Mouse (Mus musculus) adrenal gland, adult 10 weeks (tissue): ENCODE data around the gene Sh3bp5l. TPM values are rescaled to one million over a fixed set of nuclear protein-coding genes. Genes with fewer than 3 reads are reported as not detected.

Experiments
- polyA plus RNA-seq: library from polyadenylated mRNA; stranded (reverse); fragments of 350-450 nt; fragmentation: Illumina TruSeq; extraction: RNeasy Lipid Tissue Mini Kit (QIAGEN cat#74804); gene quantifications from one replicate; pipeline ENCODE4 v1.2.3, GENCODE M21; 2014; ENCODE audit warnings: low read depth, low replicate concordance

The Sh3bp5l gene
- polyA plus RNA-seq = 0.87 TPM

DNA sequence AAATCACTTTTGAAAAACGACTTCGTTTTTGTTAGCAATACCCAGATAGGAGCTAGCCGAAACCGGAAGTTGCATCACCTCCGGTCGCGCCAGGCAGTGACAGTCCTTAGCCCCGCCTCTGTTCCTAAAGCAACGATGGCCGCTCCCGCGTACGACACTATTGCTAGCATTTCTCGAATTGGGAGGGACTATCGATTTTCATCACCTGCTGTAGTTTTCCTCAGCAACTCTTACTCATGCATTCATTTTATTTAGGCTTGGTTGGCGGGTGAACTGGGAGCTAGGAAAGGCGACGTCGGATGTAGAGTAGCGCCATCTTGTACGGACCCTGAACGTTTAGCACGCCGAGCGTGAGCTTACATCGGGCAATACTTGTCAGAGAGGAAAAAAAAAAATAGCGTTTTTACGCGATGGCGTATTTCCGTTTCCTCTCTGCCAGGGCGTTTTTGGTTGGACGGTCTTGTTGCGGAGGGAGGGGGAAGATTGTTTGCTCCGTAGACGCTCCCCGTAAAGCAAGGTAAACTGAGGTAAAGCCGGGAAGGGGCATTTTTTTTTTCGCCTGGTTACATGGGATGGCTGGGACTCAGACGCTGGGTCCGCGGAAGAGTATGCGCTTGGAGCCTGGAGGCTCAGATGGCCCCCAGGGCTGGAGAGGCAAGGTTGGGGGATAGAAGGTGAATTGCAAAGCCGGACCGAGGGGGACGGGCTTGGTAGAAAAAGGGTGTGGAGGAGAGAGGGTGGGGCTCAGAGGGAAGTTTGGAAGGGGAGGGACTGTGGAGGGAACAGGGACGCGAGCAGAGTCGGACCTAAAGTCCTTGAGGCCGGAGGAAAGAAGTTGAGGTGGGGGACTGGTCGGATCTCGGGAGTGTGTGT lies at the start of gene Sh3bp5l, which contains the start of gene Zfp672:
Gene Sh3bp5l (plus strand): TSS at position 449 of the 873 bp plus-strand sequence.
Gene Zfp672 (minus strand): TSS at position 64 of the 873 bp plus-strand sequence.

DNA sequence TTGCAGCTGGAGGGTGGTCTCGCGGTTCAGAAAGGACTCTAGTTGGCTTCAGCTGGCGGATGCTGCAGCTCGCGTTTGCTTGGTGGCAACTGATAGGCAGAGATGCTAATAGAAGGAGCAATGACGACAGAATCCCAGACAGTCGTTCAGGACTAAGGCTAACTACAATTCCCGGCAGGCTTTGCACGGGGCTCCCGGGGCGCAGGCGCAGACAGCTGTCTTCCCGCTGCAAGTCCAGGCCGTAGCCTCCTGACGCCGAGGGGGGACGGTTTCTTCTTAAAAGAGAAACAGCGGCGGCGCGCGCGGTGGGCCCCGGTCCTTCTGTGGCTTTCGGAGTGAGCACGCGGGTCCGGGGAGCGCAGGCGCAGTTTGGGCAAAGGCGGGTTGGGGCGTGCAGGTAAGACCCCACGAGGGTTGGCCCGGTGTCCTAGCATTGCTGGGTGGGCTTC lies 23.6 kb upstream of the Sh3bp5l start, which contains the start of gene Zfp692:
Gene Zfp692 (plus strand): TSS at position 210 of the 449 bp plus-strand sequence.

GRCm38 (mm10) chr11:58378763-58379278 lies 48.3 kb downstream of the Sh3bp5l start, which contains the start of gene Lypd8:
Gene Lypd8 (plus strand): TSS chr11:58379043.

Other genes starting within 250 kb of the Sh3bp5l start
- not detected for gene Gm12248, start 237.6 kb upstream of the Sh3bp5l start, polyA plus RNA-seq
- 37.1 TPM for gene Cnot8, start 226.6 kb upstream of the Sh3bp5l start, polyA plus RNA-seq
- gene Gemin5, start 162.2 kb upstream of the Sh3bp5l start, polyA plus RNA-seq = 7.3 TPM
- gene Mrpl22, start 159.1 kb upstream of the Sh3bp5l start, polyA plus RNA-seq = 44.5 TPM
- 30.2 TPM for gene Igtp, start 131.2 kb upstream of the Sh3bp5l start, polyA plus RNA-seq
- 44.4 TPM for gene Irgm2, start 131.1 kb upstream of the Sh3bp5l start, polyA plus RNA-seq
- not detected for gene 4930438A08Rik, start 55.9 kb upstream of the Sh3bp5l start, polyA plus RNA-seq
- 0.82 TPM for gene Zfp692, start 23.7 kb upstream of the Sh3bp5l start, polyA plus RNA-seq
- gene Zfp672, start 385 bp upstream of the Sh3bp5l start, polyA plus RNA-seq = 70.4 TPM
- not detected for gene Lypd8, start 48.3 kb downstream of the Sh3bp5l start, polyA plus RNA-seq
- gene 1810065E05Rik, start 90.4 kb downstream of the Sh3bp5l start, polyA plus RNA-seq = not detected
- gene Gm12253, start 101.8 kb downstream of the Sh3bp5l start, polyA plus RNA-seq = not detected
- not detected for gene Lypd9, start 122.2 kb downstream of the Sh3bp5l start, polyA plus RNA-seq
- not detected for gene Olfr30, start 131.5 kb downstream of the Sh3bp5l start, polyA plus RNA-seq
- gene Olfr332, start 161.8 kb downstream of the Sh3bp5l start, polyA plus RNA-seq = not detected
- not detected for gene Olfr331, start 171.8 kb downstream of the Sh3bp5l start, polyA plus RNA-seq
- gene Olfr330, start 204.1 kb downstream of the Sh3bp5l start, polyA plus RNA-seq = 1.5 TPM
- 3.0 TPM for gene Olfr329-ps, start 215.7 kb downstream of the Sh3bp5l start, polyA plus RNA-seq
- gene Olfr328, start 224.9 kb downstream of the Sh3bp5l start, polyA plus RNA-seq = not detected
- gene Olfr224, start 239.8 kb downstream of the Sh3bp5l start, polyA plus RNA-seq = not detected
- not detected for gene Olfr325, start 247.0 kb downstream of the Sh3bp5l start, polyA plus RNA-seq